Mouse (Mus musculus) stomach, embryonic 15.5 days (tissue): Measurements from ENCODE around the gene Lrrc17. TPM values are rescaled to one million over a fixed set of nuclear protein-coding genes. Genes with fewer than 3 reads are reported as not detected.
"Not testable (repeated sequence)": the region's sequence is repeated elsewhere in the genome, so short reads cannot be mapped to it uniquely, and the experiment has no call there.

Source experiments
- ATAC-seq: fragments of 200-750 bp; cut with Nextera tagmentation; 2 replicates; pipeline ENCODE4 v1.8.0; 2017; ENCODE audit warnings: low read depth, moderate number of reproducible peaks, moderate TSS enrichment; ENCODE audit not compliant: insufficient read depth, low FRiP score
- H3K27ac ChIP-seq: fragments of 300-500 bp; sonication (generic); 2 replicates; pipeline ENCODE4 v1.5.1; 2015; ENCODE audit warnings: mild to moderate bottlenecking, inconsistent platforms
- H3K27me3 ChIP-seq: fragments of 300-500 bp; sonication (generic); replicated peaks from 2 replicates; pipeline ENCODE4 v1.6.1; 2015; ENCODE audit warnings: inconsistent platforms
- H3K36me3 ChIP-seq: fragments of 300-500 bp; sonication (generic); 2 replicates; pipeline ENCODE4 v1.6.1; 2015; ENCODE audit warnings: inconsistent platforms
- H3K4me1 ChIP-seq: fragments of 300-500 bp; sonication (generic); 2 replicates; pipeline ENCODE4 v1.6.1; 2015; ENCODE audit warnings: inconsistent platforms
- H3K4me2 ChIP-seq: fragments of 300-500 bp; sonication (generic); 2 replicates; pipeline ENCODE4 v1.6.1; 2015; ENCODE audit warnings: mild to moderate bottlenecking, inconsistent platforms
- H3K4me3 ChIP-seq: fragments of 300-500 bp; sonication (generic); replicated peaks from 2 replicates; pipeline ENCODE4 v1.5.1; 2015; ENCODE audit warnings: inconsistent platforms
- H3K9ac ChIP-seq: fragments of 300-500 bp; sonication (generic); 2 replicates; pipeline ENCODE4 v1.6.1; 2015; ENCODE audit warnings: inconsistent platforms
- H3K9me3 ChIP-seq: fragments of 300-500 bp; sonication (generic); 2 replicates; pipeline ENCODE4 v1.6.1; 2016; ENCODE audit warnings: inconsistent platforms
- WGBS: fragments of 180-500 bp; shearing (Covaris S2); methylation state at CpG from one replicate; pipeline ENCODE4 v1.1.7; 2015; 5-methylcytosine and 5-hydroxymethylcytosine counted together
- polyA plus RNA-seq: library from polyadenylated mRNA; unstranded; fragments of >200 nt; fragmentation: Nextera tagmentation; extraction: Ambion mirVana; gene quantifications from 2 replicates; pipeline ENCODE4 v1.2.1, GENCODE M21; 2015

Gene Lrrc17
- polyA plus RNA-seq, 1 experiment from 2014 or later, result 57.7 TPM

DNA sequence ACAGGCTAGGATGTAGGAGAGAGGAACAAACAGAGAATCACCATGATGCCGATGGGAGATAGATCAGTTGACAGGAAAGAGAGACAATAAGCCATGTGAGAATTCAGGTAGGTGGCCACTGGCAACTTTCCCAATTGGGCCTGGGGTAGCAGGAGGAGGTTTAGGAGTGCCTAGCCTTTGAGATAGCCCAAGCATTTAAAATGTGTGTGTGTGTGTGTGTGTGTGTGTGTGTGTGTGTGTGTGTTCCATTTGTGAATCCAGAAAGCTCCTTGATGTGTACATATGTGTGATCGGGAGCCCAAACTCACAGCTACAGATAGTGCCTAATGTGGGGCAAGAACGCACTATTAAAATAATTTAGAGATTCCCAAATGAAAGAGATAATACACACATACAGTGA lies 34.8 kb downstream of the Lrrc17 start:
- no peak for ATAC-seq
- H3K9ac ChIP-seq, result no peak overlapping the region
- no peaks in the 10 kb centered on the region for H3K9me3 ChIP-seq
- H3K4me3 ChIP-seq, result no peak overlapping the region
- H3K27ac ChIP-seq, result no peak overlapping the region
- no peaks in the 10 kb centered on the region for H3K4me1 ChIP-seq
- H3K27me3 ChIP-seq, result no peaks in the 10 kb centered on the region
- H3K4me2 ChIP-seq, result no peak overlapping the region
- WGBS, result 84% methylated on average over 3 of the region's 3 CpGs
- H3K36me3 ChIP-seq, result no peaks in the 10 kb centered on the region

DNA sequence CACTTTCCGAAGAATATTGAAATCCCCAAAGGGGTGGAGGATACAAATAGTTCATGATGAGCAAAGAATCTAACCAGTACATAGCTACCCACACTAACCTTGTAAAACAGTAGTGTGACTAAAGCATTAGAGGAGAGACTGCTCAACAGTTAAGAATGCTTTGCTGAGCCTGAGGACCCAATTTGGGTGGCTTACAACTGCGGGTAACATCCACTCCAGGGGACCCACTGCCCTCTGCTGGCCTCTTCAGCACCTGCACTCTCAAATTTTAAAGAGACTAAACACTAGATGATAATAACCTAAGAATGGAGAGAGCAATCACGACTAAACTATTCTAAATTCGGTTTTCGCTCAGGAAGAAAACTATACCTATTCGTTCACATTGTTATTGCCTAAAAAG lies 43.4 kb downstream of the Lrrc17 start:
- Histone ChIP-seq H3K4me3 (no peak overlapping the region), H3K27ac (no peak overlapping the region), H3K36me3 (no peaks in the 10 kb centered on the region), H3K9me3 (no peaks in the 10 kb centered on the region), H3K4me1 (no peaks in the 10 kb centered on the region), H3K27me3 (no peaks in the 10 kb centered on the region), H3K4me2 (no peak overlapping the region), H3K9ac (no peak overlapping the region)
- 55% methylated on average over 6 of the region's 6 CpGs for WGBS
- no peak for ATAC-seq

DNA sequence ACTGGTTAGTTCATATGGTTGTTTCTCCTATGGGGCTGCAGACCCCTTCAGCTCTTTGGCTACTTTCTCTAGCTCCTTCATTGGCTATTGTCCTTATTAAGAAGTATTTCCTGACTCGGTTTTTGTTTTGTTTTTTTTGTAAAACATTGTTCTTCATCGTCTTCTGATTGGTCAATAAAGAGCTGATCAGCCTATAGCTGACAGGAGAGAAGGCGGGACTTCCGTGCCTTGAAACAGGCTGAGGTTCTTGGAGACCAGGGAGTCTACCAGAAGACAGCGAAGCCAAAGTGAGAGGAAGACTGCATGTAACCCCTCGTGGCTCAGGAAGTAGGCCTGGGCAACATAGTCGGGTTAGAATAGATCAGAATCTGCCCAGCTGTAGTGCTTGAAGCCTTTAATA lies 44.3 kb downstream of the Lrrc17 start:
- Histone ChIP-seq H3K27ac (no peak overlapping the region), H3K4me2 (no peak overlapping the region), H3K4me1 (no peaks in the 10 kb centered on the region), H3K9me3 (no peaks in the 10 kb centered on the region), H3K36me3 (no peaks in the 10 kb centered on the region), H3K9ac (no peak overlapping the region), H3K27me3 (no peaks in the 10 kb centered on the region), H3K4me3 (no peak overlapping the region)
- WGBS, result 75% methylated on average over 7 of the region's 7 CpGs
- ATAC-seq, result no peak

DNA sequence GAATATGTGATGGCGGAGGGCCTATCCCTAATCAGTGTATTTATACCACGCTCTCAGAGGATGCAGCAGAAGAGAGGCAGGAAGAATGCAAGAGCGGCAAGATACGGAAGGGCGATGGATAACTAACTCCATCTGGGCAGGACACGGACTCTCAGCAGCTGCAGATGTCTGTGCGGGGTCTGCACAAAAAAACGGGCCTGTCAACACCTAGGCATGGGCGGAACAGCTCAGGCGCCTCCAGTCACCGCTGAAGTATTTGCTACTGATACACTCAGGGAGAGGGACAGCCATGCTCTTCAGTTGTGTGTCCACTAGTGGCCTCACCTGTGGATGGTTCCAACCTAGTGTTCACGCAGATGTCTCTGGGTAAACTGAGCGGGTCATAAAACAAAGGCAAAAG lies 44.9 kb downstream of the Lrrc17 start:
- ATAC-seq, result no peak
- no peaks in the 10 kb centered on the region for H3K9me3 ChIP-seq
- no peak overlapping the region for H3K9ac ChIP-seq
- no peak overlapping the region for H3K27ac ChIP-seq
- H3K4me3 ChIP-seq, result no peak overlapping the region
- H3K4me2 ChIP-seq, result no peak overlapping the region
- no peaks in the 10 kb centered on the region for H3K36me3 ChIP-seq
- 89% methylated on average over 13 of the region's 13 CpGs for WGBS
- H3K27me3 ChIP-seq, result no peaks in the 10 kb centered on the region
- H3K4me1 ChIP-seq, result no peaks in the 10 kb centered on the region

DNA sequence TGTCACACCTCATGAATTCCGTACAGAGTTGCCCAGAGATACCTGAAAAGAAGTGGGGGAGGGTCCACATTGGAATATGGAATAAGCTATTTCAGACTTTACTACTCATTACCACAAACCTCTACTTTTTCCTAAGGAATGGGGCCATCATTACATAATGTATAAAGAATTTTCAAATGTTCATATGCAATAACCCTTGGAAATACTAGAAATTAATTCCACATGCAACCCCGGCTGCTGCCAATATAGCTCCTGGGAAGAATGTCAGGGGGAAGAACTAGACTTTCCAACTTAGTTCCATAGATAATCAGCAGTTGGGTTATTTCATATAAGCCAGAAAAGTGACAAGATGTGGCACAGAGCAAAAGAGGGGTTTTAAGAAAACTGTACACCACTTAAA lies 48.7 kb downstream of the Lrrc17 start:
- no peak for ATAC-seq
- Histone ChIP-seq H3K27ac (no peak overlapping the region), H3K27me3 (no peaks in the 10 kb centered on the region), H3K9ac (no peak overlapping the region), H3K4me3 (no peak overlapping the region), H3K36me3 (no peaks in the 10 kb centered on the region), H3K4me1 (no peaks in the 10 kb centered on the region), H3K9me3 (no peaks in the 10 kb centered on the region), H3K4me2 (no peak overlapping the region)
- WGBS, result 82% methylated on average over 2 of the region's 2 CpGs

DNA sequence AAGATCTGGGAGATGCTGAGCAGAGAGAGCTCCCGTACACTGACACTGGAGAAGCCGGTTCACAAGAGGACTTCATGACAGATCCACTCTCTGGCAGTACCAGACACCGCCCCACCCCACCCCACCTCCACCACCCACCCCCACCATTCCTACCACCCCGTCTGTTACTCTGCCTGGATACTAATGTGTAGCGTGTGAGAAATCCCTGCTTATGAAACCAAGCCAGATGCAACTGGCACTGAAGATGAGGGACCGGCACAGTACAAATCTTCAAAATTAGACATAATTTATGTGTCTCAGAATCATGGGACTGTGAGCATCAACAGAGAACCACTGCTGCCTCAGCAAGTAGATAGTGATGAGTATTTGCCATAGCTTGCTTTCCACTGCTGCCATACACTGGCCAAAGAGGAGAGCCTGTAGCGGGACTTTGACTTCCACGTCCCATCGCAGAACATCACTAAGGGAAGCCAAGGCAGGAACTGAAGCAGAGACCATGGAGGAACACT lies 49.9 kb downstream of the Lrrc17 start:
- Histone ChIP-seq H3K27me3 (no peaks in the 10 kb centered on the region), H3K4me3 (no peak overlapping the region), H3K4me2 (no peak overlapping the region), H3K4me1 (no peaks in the 10 kb centered on the region), H3K27ac (no peak overlapping the region), H3K36me3 (no peaks in the 10 kb centered on the region), H3K9me3 (no peaks in the 10 kb centered on the region), H3K9ac (no peak overlapping the region)
- ATAC-seq, result no peak
- WGBS, result 90% methylated on average over 9 of the region's 9 CpGs

DNA sequence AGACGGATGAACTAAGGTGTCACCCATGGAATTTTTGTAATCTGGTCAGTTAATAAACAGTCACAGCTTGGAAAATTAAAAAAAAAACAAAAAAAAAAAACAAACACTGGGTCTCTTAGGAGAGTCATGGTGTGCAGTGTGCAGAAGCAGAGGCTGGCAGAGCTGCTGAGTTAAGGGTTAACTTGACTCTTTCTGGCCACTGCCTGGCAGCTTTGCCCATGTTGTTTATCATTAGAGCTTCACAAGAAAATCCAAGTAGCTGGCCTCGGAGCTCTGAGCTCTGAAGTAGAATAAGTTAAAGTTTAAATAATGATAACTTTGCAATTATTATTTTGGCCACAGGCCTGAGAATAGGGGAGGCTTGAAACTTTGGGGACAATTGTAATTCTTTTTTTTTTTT lies 56.2 kb downstream of the Lrrc17 start:
- 51% methylated on average over 2 of the region's 2 CpGs for WGBS
- not testable (repeated sequence) for H3K9ac ChIP-seq, H3K4me3 ChIP-seq, H3K4me1 ChIP-seq, H3K4me2 ChIP-seq, H3K9me3 ChIP-seq, H3K27me3 ChIP-seq, H3K36me3 ChIP-seq, ATAC-seq, H3K27ac ChIP-seq

DNA sequence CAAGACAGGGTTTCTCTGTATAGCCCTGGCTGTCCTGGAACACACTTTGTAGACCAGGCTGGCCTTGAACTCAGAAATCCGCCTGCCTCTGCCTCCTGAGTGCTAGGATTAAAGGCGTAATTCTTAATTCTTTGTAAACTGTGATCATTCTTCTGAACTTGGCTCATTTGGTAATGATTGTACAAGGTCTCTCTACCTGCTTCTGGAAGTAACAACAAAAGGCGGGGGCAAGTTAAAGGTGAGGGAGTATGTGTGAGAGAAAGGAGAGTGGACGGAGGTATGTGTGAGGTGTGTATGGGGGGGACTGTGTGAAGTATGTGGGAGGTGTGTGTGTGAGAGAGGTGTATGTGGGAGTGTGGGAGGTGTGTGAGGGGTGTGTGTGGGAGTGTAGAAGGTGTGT lies 56.6 kb downstream of the Lrrc17 start:
- Histone ChIP-seq H3K4me3 (no peak overlapping the region), H3K27me3 (no peaks in the 10 kb centered on the region), H3K27ac (no peak overlapping the region), H3K36me3 (no peaks in the 10 kb centered on the region), H3K9ac (no peak overlapping the region), H3K9me3 (no peaks in the 10 kb centered on the region), H3K4me2 (no peak overlapping the region), H3K4me1 (no peaks in the 10 kb centered on the region)
- 91% methylated on average over 4 of the region's 4 CpGs for WGBS
- ATAC-seq, result no peak

DNA sequence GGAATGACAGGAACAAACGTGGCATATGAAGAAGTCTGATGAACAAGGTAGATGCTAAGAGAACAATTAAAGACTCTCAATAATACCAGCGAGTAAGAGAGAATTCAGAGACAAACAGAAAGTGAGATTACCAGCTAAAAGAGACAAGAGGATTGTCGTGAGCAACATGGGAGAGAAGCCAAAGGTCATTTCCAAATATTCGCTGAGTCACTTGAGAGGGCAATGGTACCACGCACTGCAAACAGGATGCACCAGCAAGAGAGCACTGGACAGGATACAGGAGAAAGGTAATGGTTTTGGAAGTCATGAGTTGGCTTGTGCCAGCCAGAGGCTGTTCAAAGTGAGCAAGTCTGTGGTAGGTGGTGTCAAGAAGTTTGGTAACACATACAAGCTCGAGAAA lies 62.6 kb downstream of the Lrrc17 start:
- Histone ChIP-seq H3K4me3 (no peak overlapping the region), H3K36me3 (no peaks in the 10 kb centered on the region), H3K9ac (no peak overlapping the region), H3K4me2 (no peak overlapping the region), H3K4me1 (no peaks in the 10 kb centered on the region), H3K27me3 (no peaks in the 10 kb centered on the region), H3K27ac (no peak overlapping the region), H3K9me3 (no peaks in the 10 kb centered on the region)
- ATAC-seq, result no peak
- 60% methylated on average over 6 of the region's 6 CpGs for WGBS

DNA sequence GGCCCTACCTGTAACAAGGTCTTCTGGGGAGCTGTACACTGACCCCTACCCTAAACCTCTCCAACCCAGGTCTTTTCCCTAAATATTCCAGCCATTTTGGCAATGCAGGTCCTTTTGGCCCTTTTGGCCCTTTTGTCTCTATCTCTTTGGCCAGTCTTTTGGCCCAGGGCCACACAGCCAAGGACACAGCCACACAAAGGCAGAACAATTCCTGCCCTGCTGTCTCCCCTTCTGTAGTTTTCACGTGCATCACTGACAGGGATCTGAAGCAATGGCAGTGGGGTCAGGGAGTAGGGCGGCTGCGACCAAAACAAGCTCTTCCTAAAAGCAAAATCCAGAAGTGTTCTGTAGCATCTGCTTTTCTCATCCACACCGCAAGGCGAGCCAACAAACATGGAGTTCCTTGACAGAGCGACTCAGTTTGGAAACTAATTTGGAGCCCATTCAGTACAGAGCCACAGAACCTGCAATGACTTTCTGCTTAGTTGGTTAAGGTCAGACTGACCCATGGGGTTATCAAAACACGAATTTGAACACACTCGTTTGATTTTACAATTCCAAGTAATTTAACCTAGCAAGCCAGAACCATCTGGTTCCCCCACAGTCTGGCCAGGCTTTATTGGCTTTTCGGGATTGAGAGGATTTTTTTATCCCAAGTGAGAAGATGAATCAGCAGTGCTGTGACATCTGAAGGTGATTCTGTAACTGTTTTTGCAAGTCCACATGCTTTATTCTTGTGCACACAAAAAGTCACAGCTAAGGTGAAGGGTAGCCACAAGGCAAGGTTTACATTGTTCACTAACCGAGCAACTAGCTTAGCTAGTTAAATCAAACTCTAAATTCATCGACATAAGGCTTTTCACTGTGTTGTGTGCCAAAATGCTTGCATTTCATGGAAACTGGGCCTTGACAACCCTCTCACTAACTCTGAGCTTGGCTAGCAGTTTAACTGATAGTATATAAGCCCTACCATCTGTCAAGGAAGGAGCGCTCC lies 65.2 kb downstream of the Lrrc17 start:
- no peak for ATAC-seq
- Histone ChIP-seq H3K4me3 (no peak overlapping the region), H3K4me1 (no peaks in the 10 kb centered on the region), H3K9me3 (no peaks in the 10 kb centered on the region), H3K27ac (no peak overlapping the region), H3K9ac (no peak overlapping the region), H3K36me3 (no peaks in the 10 kb centered on the region), H3K27me3 (no peaks in the 10 kb centered on the region), H3K4me2 (no peak overlapping the region)
- 67% methylated on average over 12 of the region's 12 CpGs for WGBS

DNA sequence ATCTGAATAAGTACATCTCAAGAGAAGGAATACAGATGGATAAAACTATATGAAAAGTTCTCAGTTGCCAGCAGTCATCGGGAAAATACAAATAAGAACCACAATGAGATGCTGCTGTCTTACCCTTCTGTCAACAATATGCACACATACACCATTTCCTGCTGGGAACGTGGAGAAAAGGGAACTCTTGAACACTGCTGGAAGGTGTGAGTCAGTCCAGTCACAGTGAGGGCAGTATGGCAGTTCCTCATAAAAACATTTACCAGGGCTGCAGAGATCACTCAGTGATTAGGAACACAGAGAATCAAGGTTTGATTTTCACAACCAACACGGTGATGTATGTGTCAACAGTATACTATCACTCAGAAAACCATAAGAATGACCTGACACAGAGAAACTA lies 67.6 kb downstream of the Lrrc17 start:
- H3K36me3 ChIP-seq, result no peaks in the 10 kb centered on the region
- H3K4me2 ChIP-seq, result no peak overlapping the region
- no peak overlapping the region for H3K4me3 ChIP-seq
- no peaks in the 10 kb centered on the region for H3K9me3 ChIP-seq
- WGBS, result 57% methylated on average over 3 of the region's 3 CpGs
- no peak overlapping the region for H3K9ac ChIP-seq
- no peak overlapping the region for H3K27ac ChIP-seq
- no peak for ATAC-seq
- H3K27me3 ChIP-seq, result no peaks in the 10 kb centered on the region
- no peaks in the 10 kb centered on the region for H3K4me1 ChIP-seq

DNA sequence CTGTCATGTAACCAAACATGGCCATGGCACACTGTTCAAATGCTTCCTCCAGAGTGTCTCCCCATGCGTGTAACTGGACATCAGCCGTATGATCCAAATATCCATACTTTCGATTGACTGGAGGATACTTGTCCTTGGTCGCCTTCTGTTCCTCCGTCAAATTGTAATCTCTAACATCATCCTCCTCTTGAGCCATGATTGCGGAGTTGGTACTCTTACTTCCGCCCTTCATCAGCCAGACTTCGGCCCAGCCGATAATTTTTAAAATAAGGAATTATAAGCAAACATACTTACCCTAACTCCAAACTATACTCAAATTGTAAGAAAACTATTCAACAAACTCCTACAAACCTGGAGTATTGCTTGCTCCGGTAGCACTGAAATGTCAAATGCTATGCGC lies 70.9 kb downstream of the Lrrc17 start:
- not testable (repeated sequence) for H3K9ac ChIP-seq, H3K4me2 ChIP-seq, H3K9me3 ChIP-seq, H3K36me3 ChIP-seq, H3K4me3 ChIP-seq, H3K4me1 ChIP-seq, ATAC-seq, H3K27ac ChIP-seq, H3K27me3 ChIP-seq
- WGBS, result 96% methylated on average over 11 of the region's 11 CpGs
